Mouse (Mus musculus): Measurements from ENCODE around the gene Asphd1. TPM values are rescaled to one million over a fixed set of nuclear protein-coding genes. Genes with fewer than 3 reads are reported as not detected.
"Not testable (repeated sequence)": the region's sequence is repeated elsewhere in the genome, so short reads cannot be mapped to it uniquely, and the experiment has no call there.

The Asphd1 gene
- total RNA-seq, 2 experiments from 2014 or later, result 47.2 to 53.0 TPM

DNA sequence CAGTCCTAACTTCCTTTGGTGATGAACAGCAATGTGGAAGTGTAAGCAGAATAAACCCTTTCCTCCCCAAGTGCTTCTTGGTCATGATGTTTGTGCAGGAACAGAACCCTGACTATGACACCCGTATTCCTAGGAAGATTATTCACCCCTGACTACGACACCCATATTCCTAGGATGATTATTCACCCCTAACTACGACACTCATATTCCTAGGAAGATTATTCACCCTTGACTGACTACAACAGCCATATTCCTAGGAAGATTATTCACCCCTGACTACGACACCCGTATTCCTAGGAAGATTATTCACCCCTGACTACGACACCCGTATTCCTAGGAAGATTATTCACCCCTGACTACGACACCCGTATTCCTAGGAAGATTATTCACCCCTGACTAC, 49.6 kb downstream of the Asphd1 start:
- intact Hi-C loops (cut with DNase I); DNase-seq (ENCODE audit: low spot score in 2 of 2): not testable (repeated sequence)

DNA sequence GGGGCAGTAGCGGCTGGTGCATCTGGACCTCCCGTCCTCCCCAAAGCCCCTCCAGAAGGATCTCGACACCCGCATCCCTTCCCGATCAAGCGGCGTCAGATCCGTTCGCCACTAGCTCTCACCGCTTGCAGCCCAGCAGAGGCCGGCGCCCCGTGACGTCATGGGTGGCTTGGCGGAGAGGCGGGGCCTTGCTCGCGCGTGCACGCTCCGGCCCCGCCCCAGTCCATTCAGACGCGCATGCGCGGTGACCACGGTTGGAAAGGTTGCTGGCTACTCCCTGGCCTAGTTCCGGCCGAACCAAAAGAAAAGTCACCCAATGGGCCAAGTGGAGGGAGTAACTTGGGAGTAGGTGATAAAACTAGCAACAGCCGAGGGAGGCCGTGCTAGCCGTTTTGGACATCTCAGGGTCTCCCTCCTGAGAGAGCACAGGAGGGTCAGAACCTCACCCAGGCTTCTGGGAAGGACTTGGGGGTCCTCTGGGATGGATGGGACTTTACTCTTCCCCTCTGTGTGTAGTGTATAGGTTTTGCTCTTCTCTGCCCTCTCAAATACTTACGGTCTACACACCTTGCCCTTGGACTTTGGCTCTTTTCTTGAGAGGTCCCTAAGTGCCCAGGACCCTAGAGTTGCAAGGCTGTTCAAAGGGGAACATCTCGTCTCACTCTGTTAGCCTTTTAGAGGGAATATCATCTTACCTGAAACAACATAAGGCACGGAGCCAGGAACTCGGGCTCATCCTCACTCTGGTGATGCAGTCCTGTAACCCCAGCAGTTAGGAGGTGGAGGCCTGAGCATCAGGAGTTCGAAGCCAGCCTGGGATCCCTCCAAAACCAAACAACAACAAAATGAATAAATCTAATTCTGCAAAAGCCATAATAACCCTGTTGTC, 51.0 kb downstream of the Asphd1 start:
- peak; percentile 95 for DNase-seq (ENCODE audit: low spot score in 2 of 2)
- intact Hi-C loops (cut with DNase I), result no loop called here

DNA sequence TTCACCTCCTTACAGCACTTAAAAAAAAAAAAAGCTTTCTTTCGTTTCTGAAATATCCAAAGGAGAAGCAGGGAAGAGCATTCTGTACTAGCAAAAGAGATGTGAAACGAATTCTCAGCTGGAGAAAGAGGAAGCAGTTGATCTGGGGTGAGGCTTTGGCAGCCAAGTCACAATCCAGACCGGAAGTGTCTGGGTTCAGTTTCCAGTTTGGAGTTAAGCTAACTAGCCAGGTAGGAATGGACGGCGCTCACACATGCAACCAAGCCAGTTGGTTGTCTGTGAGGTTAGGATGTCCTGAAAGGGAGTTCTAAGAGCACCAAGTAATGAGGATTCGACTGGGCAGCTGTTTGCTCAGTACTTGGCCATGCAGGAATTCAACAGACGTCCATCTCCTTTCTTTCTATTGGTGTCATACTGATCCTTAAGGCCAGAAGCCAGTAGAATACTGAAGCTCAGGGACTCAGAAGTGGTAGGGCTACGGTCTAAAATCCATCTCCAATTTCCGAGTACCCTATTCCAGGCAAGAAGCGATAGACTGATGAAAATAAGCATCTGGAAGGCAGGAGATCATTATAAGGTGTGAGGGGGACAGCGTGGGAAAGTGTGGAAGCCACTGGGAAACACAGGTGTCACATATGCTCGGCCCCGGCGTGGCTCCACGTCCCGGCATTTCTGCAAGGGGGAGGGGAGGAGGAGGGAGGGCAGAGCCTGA, 51.8 kb downstream of the Asphd1 start:
- no peak for DNase-seq (ENCODE audit: low spot score in 2 of 2)
- intact Hi-C loops (cut with DNase I), result no loop called here

DNA sequence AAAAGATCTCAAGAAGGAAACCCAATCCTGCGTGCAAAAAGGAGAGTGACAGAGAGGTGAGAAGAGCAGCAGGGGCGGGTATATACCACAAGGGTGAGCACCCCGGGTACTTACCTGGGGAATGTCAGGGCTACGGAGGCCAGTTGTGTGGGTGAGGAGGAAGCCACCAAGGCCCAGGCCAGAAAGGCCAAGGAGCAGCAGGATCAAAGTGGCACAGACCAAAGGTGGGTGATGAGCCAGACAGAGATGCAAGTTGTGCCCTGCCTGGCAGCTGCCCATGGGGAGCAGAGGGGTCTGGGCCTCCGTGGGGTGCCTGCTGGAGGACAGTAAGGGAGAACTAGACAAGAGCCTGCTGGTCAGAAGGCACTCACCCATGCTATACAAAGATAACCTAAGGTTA, 52.5 kb downstream of the Asphd1 start:
- DNase-seq (ENCODE audit: low spot score in 2 of 2), result no peak
- intact Hi-C loops (cut with DNase I), result no loop called here

Other genes starting within 250 kb of the Asphd1 start
- 100 to 1,000 TPM; 159 to 176 TPM for gene Coro1a, start 241.8 kb downstream of the Asphd1 start, total RNA-seq (2021)
- gene Mapk3, start 190.0 kb downstream of the Asphd1 start, total RNA-seq (2021), result 100 to 1,000 TPM; 148 to 172 TPM
- 1 to 10 TPM in 1 of 2 experiments, under 1 TPM in 1; 0.99 to 3.0 TPM for gene Gdpd3, start 183.2 kb downstream of the Asphd1 start, total RNA-seq (2021)
- 100 to 1,000 TPM; 303 to 345 TPM for gene Ypel3, start 172.6 kb downstream of the Asphd1 start, total RNA-seq (2021)
- gene Tbx6, start 168.1 kb downstream of the Asphd1 start, total RNA-seq (2021), result under 1 TPM; 0.54 to 0.68 TPM
- gene Ppp4c, start 157.1 kb downstream of the Asphd1 start, total RNA-seq (2021), result 10 to 100 TPM; 47.5 to 49.9 TPM
- gene Fam57b, start 151.9 kb downstream of the Asphd1 start, total RNA-seq (2021), result 10 to 100 TPM; 81.6 to 84.1 TPM
- not detected for gene 4930451I11Rik, start 117.9 kb downstream of the Asphd1 start, total RNA-seq (2021)
- gene Doc2a, start 102.2 kb downstream of the Asphd1 start, total RNA-seq (2021), result 10 to 100 TPM; 56.3 to 67.0 TPM
- gene Hirip3, start 87.6 kb downstream of the Asphd1 start, total RNA-seq (2021), result 10 to 100 TPM; 31.1 to 33.8 TPM
- 10 to 100 TPM; 47.8 to 49.4 TPM for gene Ino80e, start 87.2 kb downstream of the Asphd1 start, total RNA-seq (2021)
- gene Taok2, start 64.9 kb downstream of the Asphd1 start, total RNA-seq (2021), result 100 to 1,000 TPM; 152 to 156 TPM
- gene Tmem219, start 26.7 kb downstream of the Asphd1 start, total RNA-seq (2021), result 10 to 100 TPM; 22.4 to 25.3 TPM
- gene Kctd13, start 20.7 kb downstream of the Asphd1 start, total RNA-seq (2021), result 100 to 1,000 TPM; 149 to 167 TPM
- gene Sez6l2, start 981 bp upstream of the Asphd1 start, total RNA-seq (2021), result 100 to 1,000 TPM; 413 to 414 TPM
- 100 to 1,000 TPM; 182 to 199 TPM for gene Cdipt, start 26.3 kb upstream of the Asphd1 start, total RNA-seq (2021)
- not detected for gene Cdiptos, start 26.5 kb upstream of the Asphd1 start, total RNA-seq (2021)
- gene Mvp, start 65.0 kb upstream of the Asphd1 start, total RNA-seq (2021), result 1 to 10 TPM; 6.8 to 8.6 TPM
- gene Pagr1b, start 66.9 kb upstream of the Asphd1 start, total RNA-seq (2021), result under 1 TPM in 1 of 2 experiments, not detected in 1; 0.99 TPM
- gene Pagr1a, start 67.8 kb upstream of the Asphd1 start, total RNA-seq (2021), result 10 to 100 TPM; 25.4 to 28.8 TPM
- gene Gm42742, start 71.5 kb upstream of the Asphd1 start, total RNA-seq (2021), result 10 to 100 TPM; 36.5 to 50.3 TPM
- 100 to 1,000 TPM; 213 to 222 TPM for gene Prrt2, start 71.6 kb upstream of the Asphd1 start, total RNA-seq (2021)
- 100 to 1,000 TPM; 227 to 234 TPM for gene Maz, start 77.5 kb upstream of the Asphd1 start, total RNA-seq (2021)
- 1 to 10 TPM; 5.3 to 8.2 TPM for gene Kif22, start 92.9 kb upstream of the Asphd1 start, total RNA-seq (2021)
- not detected for gene Zg16, start 137.7 kb upstream of the Asphd1 start, total RNA-seq (2021)
- gene AI467606, start 141.8 kb upstream of the Asphd1 start, total RNA-seq (2021), result 1 to 10 TPM; 1.1 to 1.3 TPM
- gene Qprt, start 172.6 kb upstream of the Asphd1 start, total RNA-seq (2021), result under 1 TPM in 1 of 2 experiments, not detected in 1; 0.63 TPM
- under 1 TPM; 0.12 to 0.25 TPM for gene Spn, start 188.2 kb upstream of the Asphd1 start, total RNA-seq (2021)
- gene Cd2bp2, start 246.5 kb upstream of the Asphd1 start, total RNA-seq (2021), result 10 to 100 TPM; 81.4 to 89.5 TPM